Mouse (Mus musculus) large intestine, adult 2 months (tissue): ENCODE data around the gene Parva. TPM values are rescaled to one million over a fixed set of nuclear protein-coding genes. Genes with fewer than 3 reads are reported as not detected.

ENCODE experiments used
- DNase-seq: peaks from one replicate; pipeline ENCODE4 v3.0.0-alpha.2; 2012; ENCODE audit warnings: low read depth, low spot score
- WGBS: fragments of 180-500 bp; shearing (Covaris S2); methylation state at CpG from one replicate; pipeline ENCODE4 v1.1.7; 2018; 5-methylcytosine and 5-hydroxymethylcytosine counted together
- polyA plus RNA-seq: library from polyadenylated mRNA; depleted of rRNA; stranded (reverse); fragments of >200 nt; gene quantifications from 2 replicates; pipeline ENCODE4 v1.2.3, GENCODE M21; 2012

Gene Parva
- polyA plus RNA-seq, 1 experiment: 33.1 TPM

DNA sequence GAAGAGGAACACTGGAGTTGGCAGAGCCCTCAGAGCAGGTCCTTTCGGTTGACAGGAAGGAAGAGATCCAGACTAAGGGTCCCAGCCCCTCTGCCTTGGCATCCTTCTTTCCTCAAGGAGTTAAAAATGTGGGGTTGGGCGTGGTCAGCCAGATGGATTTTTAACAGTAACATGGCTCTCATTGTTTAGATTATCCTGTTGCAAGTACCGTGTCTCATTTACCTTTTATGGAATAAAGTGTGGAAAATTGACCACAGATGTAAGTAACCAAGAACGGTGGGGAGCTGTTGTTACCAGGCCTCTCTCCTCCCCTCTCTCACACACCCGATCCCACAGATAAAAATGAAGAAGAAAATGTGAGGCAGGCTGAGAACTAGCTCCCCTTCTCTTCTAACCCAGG is 75.5 kb downstream of the Parva start:
- DNase-seq: no peak
- 30% methylated on average over 5 of the region's 5 CpGs for WGBS

DNA sequence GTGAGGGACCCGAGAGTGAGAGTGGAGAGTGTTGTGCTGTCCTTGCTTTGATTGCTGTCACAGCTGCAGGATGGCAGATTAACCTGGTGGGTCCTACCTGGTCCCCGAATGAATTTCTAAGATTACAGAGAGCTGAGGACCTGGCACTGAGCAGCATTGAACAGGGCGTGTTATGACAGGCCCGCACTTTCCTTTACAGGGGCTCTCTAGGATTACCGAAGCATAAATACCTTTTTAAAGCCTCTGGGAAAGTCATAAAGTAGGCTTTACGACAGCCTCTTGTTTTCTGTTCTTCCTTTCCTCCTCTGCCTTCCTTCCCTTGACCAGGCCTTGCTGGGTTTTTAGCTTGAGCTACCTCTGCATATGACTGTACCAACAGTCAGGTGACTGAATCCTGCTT is 76.1 kb downstream of the Parva start:
- DNase-seq: no peak
- 17% methylated on average over 6 of the region's 6 CpGs for WGBS

DNA sequence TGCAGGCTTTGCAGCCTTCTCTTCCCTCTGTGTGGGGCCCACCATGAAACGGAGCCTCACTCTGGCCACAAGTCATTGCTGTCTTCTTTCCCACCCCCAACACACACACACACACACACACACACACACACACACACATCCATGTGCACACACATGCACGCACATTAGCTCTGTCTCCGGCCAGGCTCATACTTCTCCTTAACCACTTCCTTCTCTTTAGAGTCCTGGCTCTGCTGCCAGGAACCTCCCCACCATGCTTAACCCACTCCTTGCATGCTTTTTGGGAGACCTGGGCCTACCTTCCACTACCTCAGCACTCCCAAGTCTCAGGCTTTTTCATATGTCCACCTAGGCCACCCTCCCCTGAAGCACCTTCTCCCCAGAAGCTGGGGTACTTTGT is 76.6 kb downstream of the Parva start:
- WGBS: 22% methylated on average over 3 of the region's 3 CpGs
- no peak for DNase-seq

DNA sequence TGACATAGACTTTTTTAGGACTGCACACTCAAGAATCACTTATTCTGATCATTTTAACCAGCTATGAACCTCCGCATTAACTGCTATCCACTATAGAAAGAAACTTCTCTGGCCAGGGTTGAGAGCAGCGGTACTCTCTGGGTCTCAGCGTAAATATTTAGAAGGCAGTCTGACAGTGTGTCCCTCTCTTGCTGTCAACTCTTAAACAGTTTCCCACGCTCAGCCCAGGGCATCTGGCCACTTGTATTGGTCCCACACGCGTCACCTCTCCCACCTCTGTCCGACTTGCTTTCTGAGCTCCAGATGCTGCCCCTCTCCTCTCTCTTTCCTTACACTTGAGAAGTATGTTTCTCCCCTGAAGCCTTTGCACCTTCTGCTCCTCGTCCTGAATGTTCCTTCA is 81.8 kb downstream of the Parva start:
- DNase-seq: no peak

DNA sequence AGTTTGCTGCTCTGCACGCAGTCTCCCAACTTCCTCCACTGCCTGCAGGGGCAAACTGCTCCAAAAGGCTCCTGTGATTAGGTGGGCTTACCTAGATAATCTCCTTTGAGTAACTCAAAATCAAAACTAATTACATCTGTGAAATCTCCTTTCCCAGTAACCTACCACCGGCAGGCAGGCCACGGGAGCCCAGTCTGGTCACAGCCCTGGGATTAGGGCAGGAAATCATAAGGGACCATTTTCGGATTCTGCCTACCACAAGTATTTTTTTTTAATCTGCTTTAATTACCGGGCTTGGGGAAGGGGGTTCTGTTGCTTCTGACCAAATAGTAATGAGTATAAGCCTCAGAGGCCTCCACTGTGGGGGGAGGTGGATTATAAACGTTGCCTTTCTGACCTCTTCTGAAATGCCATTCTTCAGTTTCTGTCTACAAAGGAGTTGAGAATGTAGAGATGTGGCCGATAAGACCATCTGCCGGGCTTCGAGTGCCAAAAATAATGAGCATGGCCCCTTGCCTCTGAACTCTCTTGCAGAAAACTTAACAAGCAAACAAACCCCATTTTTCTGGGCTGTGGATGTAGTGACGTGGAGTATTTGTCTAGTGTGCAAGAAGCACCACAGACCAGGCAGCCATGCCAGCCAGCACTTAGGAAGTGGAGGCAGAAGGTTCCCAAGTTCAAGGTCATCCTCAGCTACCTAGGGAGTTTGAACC is 83.2 kb downstream of the Parva start:
- WGBS: 72% methylated on average over 10 of the region's 10 CpGs
- DNase-seq: no peak

More for the DNA sequence above, 81.8 kb downstream of the Parva start:
- 80% methylated on average over 8 of the region's 8 CpGs for WGBS

DNA sequence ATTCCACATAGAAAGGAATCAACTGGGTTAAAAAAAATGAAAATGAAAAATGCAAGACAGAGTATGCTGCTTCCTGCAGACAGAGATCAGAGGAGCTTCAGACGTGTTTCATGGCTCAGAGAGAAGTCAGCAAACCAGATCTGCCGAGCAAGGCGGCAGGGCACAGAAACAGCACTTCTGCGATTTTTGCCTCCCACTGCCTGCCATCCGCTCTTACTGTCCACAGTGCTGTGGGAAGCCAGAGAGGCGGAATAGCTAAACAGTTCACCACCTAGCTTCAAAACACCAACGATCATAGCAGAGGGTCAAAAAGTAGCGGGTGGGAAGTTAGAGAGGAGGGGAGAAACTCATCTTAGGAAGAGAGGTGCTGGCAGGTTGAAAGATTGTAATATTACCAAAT is 84.0 kb downstream of the Parva start:
- 82% methylated on average over 8 of the region's 8 CpGs for WGBS
- DNase-seq: no peak

DNA sequence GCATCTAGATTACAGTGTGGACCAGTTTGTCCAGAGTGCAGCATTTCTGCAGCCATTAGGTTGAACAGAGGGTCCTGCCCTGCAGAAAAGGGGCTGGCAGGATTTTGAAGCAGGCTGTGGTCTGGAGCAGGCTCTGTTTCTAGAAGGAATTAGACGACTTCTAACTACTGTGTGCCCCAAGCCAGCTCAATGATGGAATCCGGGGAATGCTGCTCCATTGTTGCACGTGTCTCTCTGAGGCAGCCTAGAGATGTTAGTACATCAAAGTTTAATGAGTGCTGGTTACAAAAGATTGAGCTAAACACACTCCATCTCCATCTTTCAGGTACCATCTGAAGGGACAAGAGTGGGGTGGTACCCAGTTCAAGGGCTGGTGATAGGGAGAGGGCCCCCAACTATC is 85.0 kb downstream of the Parva start:
- 77% methylated on average over 3 of the region's 3 CpGs for WGBS
- DNase-seq: no peak

DNA sequence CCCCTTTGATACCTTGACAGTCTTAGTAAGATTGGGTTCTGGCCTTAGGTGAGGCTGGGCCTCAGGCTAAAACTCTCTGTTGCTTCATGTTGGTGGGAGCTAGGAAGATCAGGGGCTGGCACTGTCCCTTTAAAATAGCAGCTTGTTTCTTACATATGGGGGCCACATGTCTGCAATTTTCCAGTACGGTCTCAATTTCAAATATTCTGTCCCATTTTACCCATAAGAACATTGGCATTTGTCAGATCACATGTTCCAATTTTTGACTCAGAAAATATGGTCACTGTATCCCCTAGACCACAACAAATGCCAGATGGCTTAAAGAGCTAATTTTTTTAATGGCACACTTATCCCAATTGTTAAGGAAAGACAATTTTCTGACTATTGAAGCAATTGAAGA is 85.6 kb downstream of the Parva start:
- whole genome bisulfite sequencing: 96% methylated on average over 1 of the region's 1 CpGs
- DNase-seq: no peak

DNA sequence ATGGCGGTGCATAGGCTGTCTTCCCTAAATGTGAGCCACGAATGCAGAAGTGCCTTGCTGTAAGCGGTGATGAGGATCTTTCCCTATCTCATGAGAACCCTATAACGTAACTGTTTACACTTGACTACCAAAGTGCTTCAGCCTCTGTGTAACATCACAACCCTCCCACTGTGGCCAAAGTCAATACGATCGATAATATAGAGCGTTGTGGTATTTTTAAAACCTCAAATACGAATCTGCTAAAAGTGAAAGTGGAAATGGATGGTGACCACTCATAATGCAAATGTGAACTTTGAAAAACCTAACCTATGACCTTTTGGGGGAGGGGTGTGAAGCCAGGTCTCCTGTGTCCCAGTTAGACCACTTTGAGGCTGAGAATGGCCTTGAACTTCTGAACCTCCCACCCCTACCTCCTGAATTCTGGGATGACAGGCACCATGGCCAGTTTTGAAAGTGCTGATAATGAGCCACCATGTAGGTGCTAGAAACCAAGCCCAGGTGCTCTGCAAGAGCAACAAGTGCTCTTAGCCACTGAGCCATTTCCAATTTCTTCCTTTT is 87.4 kb downstream of the Parva start:
- WGBS: 84% methylated on average over 8 of the region's 8 CpGs
- DNase-seq: no peak

DNA sequence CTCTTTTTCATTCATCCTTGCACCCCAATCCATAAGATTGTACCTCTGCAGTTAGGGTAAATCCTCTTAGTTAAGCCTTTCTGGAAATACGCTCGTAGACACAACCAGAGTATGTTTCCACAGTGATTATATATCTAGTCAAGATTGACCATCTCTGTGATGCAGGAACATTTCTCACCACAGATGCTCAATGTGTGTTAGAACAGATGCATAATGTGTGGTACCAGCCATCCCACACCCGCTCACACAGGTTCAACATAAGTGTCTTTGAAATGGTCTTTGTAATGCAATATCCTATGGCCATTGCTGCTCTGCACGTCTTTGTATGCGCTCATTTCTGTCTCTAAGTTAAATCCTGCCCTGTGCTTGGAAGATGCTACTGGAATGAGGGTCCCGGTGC is 98.2 kb downstream of the Parva start:
- 96% methylated on average over 6 of the region's 6 CpGs for WGBS
- no peak for DNase-seq

DNA sequence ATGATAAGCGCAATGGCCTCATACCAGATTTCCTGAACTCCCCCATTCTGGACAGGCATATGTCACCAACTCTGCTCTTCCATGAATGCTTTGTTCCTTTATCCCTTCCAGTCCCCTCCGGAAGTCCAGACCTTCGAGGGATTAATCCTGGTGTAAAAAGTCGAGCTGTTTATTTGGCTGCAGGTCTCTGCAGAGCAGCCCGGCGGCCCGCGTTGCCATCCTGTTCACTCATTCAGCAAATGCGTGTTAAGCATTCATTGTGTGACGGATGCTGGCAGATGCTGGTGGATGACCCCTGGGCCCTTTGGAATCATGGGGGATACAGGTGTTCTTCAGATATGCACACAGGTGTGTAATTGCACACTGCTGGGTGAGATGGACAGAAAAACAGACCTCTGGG is 98.9 kb downstream of the Parva start:
- DNase-seq: no peak
- WGBS: 89% methylated on average over 10 of the region's 10 CpGs

DNA sequence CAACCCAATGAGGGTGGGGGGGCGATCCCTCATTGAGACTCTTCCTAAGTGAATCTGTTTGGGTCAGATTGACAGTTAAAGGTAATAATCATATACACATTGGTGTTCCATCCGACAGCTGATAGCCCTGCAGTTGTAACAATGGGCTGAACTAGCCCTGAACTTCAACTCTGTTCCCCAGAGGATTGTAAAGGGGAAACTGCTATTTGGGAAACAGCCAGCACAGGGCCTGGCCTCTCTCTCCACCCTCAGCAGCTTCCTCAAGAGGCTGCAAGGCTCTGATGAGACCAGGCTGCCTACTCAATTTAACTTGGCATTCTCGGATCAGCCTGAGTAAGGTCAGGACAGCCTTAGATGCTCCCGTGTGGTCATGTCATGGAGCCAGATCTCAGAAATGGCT is 99.9 kb downstream of the Parva start:
- DNase-seq: no peak
- 39% methylated on average over 4 of the region's 4 CpGs for WGBS

DNA sequence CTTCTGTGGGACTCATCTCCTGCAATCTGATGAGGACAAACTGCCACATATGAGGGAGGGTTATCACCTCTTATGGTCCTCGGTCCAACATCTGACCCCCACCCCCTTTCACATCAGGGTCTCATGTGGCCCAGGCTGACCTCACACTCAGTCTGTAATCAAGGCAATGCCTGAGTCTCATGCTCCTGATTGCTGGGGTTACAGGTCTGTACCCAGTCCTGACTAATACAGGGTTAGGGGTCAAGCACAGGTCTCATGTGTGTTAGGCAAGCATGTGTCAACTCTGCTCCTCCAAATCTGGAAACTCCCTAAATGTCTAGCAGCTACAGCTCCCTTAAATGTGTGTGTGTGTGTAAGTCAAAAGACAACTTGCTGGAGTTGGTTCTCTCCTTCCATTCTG is 100.8 kb downstream of the Parva start:
- no peak for DNase-seq
- 91% methylated on average over 1 of the region's 1 CpGs for WGBS

DNA sequence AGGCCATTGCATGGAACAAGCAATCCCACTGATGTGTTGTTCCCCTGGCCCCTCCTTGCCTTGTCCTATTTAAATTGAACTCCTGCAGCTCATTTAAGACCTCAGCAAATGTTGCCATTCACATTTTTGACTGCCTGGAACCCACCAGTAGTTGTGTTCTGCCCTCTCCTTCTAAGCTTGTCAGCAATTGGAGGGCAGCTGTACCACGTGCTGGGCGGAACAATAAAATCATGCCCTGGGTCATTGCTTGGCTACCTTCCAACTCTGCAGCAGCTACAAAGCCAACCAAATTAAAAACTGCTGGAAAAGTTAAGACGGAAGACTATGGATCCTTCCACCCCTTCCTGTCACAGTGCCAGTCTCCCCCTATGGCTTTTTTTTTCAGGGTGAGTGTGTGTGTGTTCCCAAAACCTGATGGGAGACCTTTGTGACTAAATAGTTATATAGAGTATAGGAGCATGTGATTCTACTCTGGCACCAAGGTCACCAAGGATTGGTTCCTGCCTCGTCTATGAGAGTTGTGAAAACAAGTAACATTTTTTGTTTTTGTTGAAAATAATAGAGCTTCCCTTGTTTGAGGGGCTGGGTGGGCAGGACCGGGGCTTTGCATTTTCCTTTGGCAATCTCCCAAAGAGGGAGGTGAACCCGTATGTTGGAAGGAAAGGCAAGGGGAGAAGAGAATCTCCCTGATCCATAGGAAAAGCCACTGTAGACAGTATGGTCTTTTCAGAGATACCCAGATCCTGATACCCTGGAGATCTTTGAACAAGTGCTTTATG is 101.5 kb downstream of the Parva start:
- peak; percentile 38 for DNase-seq
- 20% methylated on average over 6 of the region's 6 CpGs for WGBS

DNA sequence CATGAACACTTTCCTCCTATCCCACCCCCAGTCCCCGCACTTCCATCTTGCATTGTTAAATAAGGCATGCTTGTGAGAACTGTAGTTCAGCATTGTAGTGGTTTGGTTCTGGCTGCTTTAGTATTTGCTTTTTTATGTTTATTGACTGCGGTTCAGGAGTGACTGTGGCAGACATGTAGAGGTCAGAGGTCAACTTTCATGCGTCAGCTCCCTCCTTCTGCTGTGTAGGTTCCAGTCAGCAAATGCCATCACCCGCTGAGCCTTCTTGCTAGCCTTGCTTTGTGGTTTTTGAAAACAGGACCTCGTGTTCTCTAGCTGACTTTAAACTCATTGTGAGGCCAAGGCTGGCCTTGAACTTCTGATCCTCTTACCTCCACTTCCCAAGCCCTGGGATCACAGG is 103.6 kb downstream of the Parva start:
- no peak for DNase-seq
- 45% methylated on average over 5 of the region's 5 CpGs for WGBS

DNA sequence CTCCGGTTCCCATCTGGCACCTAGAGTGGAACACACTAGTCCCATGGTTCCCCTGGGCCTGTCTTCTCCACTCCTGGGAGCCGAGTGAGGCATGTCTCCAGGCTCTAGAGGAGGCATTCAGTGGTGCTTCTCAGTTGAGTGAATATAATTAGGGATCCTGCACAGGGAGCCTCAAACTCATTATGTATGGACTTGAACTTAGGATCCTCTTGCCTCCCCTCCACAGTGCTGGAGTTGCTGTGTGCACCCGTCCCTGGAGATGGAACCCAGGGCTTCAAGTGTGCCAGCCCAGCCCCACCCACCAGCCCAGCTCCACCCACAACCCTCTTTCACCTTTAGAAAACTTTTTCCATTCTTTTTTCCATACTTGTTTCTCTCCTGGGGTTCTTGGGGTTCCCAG is 106.8 kb downstream of the Parva start:
- whole genome bisulfite sequencing: 66% methylated on average over 3 of the region's 3 CpGs
- no peak for DNase-seq

DNA sequence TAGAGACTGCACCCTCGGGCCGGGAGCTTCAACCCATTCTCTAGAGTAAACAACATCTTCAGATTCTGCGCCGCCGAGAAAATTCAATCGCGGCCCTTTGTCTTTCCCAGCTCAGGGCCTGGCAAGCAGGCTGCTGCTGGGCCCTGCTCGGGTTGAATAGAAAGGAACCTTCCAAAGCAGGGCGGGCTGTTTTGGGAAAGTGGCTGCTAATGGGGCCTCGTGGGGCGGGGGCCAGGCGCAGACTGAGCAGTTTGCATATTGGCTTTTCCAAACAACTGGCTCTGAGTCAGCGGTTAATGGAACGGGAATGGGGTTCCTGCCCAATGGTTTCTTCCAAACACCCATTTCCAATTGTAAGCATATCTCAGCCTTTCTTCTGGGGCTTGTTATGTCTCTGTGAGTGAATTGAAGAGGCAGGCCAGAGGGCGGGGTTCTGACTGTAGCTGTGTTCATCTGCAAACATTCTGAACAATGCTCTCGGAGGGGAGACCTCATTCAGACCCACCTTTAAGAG is 108.2 kb downstream of the Parva start:
- no peak for DNase-seq
- WGBS: 33% methylated on average over 16 of the region's 16 CpGs

DNA sequence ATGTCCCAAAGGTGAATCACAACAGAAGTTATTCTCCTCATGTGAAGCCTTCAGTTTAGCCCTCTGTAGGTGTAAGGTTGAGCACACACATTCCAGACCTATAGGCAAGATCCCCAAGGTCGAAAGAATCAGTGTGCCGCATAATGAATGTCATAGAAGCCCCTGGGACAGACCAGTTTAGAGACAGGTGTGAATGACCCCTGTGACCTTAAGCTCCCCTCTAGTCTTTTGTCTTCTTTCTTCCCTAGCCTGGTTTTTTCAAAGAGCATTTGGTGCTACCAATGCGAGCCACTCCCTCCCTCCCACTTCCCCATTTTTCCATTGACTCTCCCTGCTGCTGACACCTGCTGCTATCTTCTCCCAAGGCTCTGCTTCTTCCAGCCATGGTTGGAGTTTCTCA is 121.8 kb downstream of the Parva start:
- DNase-seq: no peak
- WGBS: 94% methylated on average over 3 of the region's 3 CpGs

DNA sequence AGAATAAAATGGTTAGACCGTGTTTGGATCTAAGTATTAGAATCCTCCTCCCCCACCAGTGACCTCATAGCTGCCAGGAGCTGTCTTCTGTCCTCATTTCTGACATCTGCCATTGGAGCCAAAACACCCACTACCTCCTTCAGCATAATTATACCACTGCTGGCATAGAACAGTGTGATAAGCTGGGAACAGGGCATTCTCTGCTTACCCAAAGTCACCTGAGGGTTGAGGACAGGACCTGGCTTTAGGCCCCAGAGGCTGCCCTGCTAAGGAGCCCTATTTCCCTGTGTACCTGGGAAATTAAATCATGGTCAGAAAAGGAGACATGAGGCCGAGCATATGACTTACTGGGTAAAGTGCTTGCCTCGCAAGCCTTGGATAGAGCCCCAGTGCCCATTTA is 134.2 kb downstream of the Parva start:
- no peak for DNase-seq
- 88% methylated on average over 3 of the region's 3 CpGs for WGBS

DNA sequence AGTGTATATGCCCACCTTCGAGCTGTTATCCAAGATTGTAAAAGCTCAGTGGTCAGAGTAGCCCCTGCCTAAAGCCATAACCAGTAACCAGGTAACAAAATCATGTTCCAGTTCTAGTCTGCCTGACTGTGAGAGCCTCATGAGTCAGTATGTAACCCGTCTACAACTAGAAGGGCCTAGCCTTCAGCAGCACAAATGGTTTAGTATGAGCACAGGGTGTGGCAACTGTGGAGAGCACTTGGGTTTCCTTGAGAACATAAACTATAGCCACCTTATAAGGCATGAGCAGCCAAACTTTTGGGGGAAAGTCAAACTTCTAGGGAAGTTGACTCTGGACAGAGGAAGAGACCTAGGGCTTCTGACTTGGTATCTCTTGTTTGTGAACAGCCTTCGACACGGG is 139.7 kb downstream of the Parva start:
- no peak for DNase-seq
- WGBS: 80% methylated on average over 4 of the region's 4 CpGs

DNA sequence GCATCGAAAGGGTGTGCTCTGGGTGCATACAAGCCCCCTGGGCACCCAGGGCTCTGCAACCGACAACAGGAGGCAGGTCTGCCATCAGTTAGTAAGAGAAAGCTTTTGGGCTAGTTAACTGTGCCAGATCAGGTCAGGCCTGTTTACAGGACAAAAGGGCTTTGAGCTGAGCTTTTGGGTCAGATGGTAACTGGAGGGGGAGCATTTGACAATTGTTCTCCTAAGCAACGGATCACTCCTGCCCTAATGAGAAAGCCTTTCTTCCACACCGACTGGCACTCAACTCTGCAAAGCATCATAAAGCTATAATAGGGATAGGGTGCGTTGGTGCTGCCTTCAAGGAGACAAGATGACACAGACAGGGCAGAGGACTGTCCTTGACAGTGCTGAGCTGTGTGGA is 141.7 kb downstream of the Parva start:
- 77% methylated on average over 5 of the region's 5 CpGs for WGBS
- no peak for DNase-seq
